Mouse (Mus musculus) layer of hippocampus, adult 11-12 months (tissue): ENCODE data around the gene Sycp2.

Experiments used
- DNase-seq: peaks from one replicate; pipeline ENCODE4 v3.0.0; 2022; ENCODE audit warnings: low spot score

Gene Sycp2

DNA sequence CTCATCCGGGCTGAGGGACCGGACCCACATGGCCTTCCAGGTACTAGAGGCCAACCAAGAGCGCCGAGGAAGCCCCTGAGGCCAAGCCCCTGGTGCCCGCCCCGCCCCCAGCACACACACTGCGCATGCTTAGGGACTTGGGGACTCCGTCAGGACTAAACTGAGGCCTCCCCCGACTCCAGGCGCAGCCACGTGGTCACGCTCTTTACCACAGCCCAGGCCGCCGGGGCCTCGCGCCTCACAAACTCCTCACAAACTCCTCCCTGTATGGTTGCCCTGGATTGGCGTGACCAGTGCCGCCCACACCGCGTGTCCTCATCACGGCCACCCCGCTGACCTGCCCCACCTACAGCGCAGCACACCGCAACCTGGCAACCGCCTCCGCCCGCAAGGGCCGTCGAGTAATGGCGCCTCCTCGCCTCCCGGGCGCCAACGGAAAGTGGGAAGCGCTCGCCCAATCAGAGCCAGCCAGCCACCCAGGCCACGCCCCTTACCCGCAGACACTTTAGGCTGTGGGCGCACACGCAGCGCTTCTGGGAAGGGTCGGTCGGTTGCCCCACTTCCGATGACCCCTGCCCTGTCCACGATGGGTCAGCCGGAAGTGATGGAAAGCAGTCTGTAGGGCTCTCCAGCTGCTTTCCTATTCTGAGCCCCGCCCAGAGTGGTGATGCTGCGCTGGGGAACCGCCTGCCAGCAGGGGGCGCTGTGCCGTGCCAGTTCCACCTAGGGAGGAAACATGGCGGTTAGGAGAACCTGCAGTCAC is at the start of gene Sycp2:
TSS of gene Sycp2 (minus strand) at position 633 of the 763 bp plus-strand sequence.
- DNase-seq = no peak

DNA sequence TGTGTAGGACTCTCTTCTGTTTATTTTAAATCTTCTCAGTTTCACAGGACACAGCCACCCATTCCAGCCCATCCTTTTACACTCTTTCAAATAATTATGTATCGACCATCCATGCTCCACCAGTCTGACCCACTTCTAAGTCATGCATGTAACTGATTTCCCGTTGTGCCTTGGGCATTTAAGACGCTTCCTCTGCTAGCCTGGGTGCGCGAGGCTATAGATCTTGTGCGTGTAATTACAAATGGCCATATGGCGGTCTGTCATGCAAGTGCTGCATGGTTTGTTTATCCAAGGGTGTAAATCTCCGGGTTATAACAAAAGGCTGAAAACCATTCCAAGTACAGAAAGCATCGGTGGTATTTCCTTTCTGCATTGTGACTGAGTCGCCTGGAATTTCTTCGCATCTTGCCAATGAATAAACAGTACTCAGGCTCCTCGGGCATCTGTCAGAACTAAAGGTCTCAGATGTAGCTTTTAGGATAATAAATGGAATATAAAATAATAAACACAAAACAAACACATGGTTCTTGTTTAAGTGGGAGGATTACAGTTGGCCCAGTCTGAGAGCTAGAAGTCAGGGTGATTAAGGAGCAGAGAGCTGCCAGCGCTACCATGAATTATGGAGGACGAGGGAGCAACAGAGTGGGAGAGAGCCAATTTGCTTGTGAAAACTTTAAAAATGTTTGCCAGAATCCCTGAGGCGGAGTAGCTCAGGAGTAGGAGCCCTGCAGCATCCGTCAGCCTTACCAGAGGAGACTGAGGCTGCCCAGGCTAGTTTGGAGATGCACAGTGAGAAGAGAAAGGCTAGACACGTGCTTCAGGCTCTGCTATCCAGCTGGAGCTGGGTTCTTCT is 47.4 kb upstream of the Sycp2 start:
- peak; percentile 5 for DNase-seq

DNA sequence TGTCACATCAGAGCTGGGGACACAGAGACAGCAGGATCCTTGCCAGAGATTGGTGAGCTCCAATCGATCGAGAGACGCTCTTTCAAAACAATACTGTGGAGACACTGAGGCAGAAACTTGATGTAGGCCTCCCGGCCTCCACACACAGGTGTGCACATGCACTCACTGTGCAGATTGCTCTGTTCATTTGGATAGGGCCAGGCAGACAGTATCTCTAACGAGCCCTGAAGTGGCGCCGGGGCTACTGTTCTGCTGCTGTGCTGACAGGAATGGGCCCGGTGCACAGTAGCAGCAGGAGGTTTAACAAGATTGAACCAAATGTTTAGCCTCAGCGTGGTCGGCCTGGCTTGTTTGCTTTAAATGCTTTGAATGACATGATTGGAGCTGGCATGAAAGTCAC is 43.5 kb upstream of the Sycp2 start:
- DNase-seq = no peak

GRCm38 (mm10) chr2:178450236-178450635 is 42.8 kb upstream of the Sycp2 start:
- no peak for DNase-seq

GRCm38 (mm10) chr2:178449386-178449785 is 41.9 kb upstream of the Sycp2 start:
- no peak for DNase-seq

DNA sequence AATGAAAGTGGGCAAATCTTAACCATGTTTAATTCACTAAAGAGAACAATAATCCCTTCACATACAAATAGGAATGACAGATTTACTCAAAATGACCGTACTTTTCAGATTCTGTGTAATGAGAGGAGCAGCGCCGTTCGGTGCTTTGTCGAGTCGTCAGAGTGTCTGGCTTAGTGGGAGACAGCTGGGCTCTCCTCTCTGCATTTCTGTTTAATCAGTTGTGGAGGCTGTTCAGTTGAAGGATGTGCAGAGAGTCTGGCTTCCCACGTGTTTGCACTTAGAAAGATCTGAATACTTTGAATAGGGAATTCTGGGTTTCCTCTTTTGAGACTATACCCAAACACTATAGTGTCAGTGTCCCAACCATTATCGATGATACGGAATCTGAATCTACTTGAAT is 29.8 kb upstream of the Sycp2 start:
- DNase-seq = peak; percentile 32

DNA sequence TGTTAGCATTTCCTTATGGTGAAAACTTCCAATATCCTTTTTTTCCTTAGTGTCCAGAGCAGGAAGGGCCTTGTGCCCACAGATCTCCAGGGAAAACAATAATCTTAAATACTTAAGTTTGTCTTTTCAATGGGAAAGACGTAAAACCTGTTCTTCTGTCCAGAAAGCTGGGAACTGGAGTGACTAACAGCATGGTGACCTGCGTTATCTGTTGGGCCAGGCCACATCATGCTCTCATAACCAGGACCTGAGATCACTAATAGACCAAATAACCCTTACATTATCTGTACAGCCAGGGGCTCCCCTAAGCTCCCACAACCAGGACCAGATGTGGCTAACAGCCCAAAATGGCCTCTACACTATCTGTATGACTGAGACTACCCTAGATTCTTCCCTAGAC is 26.4 kb upstream of the Sycp2 start:
- no peak for DNase-seq

DNA sequence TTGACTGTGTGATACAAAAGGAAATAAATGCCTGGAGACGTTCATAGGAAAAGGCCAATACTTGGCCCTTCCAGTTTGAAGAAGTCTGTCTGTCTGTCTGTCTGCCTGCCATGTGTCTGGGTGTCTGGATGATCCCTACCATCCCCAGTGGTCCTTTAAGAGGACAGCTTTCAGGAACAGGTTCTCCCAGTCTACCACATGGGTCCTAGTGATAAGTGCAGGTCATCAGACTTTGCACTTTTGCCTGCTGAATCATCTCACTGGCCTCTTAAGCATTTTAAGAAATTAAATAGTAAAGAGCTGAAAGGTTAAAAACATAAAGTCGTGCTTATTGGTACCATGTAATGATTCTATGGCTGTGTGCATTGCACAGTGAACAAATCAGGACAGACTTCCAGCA is 26.0 kb upstream of the Sycp2 start:
- DNase-seq = no peak

DNA sequence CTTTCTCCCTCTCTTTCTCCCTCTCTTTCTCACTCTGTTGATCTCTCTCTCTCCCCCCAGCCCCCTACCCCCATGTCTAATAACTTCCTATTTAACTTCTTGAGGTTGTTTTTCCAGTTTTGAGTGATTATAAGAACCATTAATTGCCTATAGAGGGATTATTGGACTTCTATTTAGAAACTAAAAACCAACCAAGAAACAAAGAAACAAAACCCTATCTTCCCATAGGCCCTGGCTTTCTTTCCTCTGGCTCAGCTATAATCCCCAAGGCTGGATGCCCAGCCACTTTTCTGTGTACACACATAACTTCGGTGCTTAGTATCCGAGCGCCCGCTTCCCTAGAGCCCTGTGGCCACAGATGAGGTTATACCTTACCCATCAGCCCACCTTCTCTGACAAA is 22.7 kb upstream of the Sycp2 start, which contains the start of gene Cdh26:
TSS of gene Cdh26 (plus strand) at position 301 of the 400 bp plus-strand sequence.
- no peak for DNase-seq

GRCm38 (mm10) chr2:178429426-178429825 is 21.9 kb upstream of the Sycp2 start:
- no peak for DNase-seq

DNA sequence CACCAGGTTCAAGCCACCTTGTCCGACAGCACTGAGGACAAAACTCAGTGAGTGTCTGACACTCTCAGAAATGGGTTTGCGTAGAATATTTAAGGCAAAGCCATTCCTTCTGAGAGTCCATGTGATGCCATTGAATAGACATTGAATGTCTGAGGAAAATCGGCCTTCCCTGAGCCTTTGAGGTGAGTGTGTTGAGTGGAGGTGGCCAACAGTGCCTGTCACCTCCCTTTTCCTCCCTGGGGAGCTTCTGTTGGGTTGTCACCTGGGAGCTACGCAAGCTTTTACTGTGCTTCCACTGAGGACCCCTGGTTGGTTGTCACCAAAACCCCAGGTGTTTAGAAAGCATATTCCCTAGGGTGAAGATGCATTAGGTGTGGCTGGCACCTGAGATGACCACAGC is 21.2 kb upstream of the Sycp2 start:
- DNase-seq = no peak

DNA sequence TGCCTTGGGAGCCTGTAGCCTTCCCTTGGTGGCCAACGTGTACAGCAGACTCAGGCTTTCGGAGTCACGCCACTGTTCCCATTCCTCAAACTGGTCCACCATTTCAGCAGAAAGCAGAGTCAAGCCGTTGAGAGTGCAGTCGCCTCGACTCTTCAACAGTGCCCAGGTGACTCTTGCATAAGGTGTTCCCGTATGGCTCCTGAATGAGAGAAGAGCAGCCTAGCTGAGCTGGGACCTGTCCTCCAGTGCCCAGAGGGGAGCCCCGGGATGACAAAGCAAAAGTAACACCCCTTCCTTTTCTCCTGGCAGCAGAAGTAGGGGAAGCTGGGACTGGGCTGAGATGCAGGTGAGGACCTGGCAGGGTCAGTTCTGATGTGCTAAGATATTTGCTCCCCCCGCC is 20.7 kb upstream of the Sycp2 start:
- no peak for DNase-seq

- DNase-seq = no peak
Observed at GRCm38 (mm10) chr2:178427181-178427580, 19.7 kb upstream of the Sycp2 start.

- DNase-seq = peak; percentile 29
Observed at GRCm38 (mm10) chr2:178426229-178426628, 18.7 kb upstream of the Sycp2 start.

- no peak for DNase-seq
Observed at GRCm38 (mm10) chr2:178423223-178423622, 15.7 kb upstream of the Sycp2 start.

- no peak for DNase-seq
Observed at GRCm38 (mm10) chr2:178422186-178422585, 14.7 kb upstream of the Sycp2 start.

DNA sequence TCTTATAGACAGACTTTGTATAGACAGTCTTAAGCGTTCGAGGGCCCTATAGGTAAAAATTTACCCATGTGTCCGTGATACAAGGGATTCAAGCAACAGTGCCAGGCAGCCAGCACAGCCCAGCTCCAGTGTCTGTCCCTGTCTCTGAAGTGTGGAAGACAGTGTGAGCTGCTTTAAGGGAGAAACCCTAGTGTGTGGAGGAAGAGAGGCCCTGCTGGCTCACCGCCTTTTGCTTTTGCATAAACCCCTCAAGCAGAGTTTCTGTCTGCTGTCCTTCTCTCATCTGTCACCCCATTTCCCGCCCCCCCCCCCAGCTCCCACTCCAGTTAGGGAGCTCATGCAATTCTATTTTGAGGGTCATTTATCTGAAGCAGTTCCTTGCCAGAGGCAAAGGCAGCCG is 14.1 kb upstream of the Sycp2 start:
- DNase-seq = no peak

DNA sequence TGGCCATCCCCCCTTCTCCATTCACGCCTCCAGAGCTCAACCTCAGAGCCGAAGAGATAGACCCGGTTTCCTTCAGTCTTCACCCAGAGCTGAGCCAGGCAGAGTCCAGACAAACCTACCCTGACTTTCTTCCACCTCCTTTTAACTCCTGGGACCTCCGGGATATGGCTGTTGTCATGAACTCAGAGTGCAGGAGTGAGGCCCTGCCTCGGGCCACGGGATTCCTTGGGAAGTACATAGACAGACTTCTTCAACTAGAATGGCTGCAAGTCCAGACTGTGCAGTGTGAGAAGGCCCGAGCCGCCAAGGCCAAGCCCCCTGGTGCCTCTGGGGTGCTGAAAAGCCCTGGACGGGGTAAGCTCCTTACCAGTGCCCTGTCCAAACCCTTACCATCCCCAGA is 13.1 kb upstream of the Sycp2 start:
- DNase-seq = peak; percentile 3

DNA sequence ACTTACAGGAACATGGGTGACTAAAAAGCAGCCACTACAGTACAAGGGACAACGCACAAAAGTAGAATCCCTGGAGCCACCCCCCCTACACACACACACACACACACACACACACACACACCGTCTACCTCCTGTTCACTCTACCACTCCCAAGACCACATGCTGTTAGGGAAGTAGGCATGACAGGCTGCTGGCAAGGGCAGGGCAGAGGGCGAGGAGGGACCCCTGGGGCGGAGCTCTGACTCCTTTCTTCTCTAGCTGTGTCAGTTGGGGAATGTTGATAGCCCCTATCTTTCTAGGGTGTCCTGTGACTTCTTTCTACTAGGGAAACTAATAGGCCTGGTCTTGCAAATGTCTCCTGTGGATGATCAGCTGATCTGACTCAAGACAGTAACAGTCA is 9.5 kb upstream of the Sycp2 start:
- peak; percentile 7 for DNase-seq

- DNase-seq = peak; percentile 39
Observed at GRCm38 (mm10) chr2:178416427-178416826, 8.9 kb upstream of the Sycp2 start.

DNA sequence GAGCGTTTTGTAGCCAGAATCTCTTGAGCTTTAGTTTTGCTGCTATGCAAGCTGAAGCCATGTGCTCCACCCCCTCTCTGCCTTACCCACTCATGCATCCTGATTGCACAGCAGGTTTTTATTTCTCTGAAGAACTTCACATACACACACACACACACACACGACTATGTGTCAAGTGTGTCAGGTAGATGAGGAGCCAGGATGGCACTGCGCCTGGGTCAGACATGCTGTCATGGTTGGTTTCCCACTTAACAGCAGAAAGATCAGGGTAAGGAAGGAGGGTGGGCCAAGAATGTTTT is 7.6 kb upstream of the Sycp2 start:
- no peak for DNase-seq

DNA sequence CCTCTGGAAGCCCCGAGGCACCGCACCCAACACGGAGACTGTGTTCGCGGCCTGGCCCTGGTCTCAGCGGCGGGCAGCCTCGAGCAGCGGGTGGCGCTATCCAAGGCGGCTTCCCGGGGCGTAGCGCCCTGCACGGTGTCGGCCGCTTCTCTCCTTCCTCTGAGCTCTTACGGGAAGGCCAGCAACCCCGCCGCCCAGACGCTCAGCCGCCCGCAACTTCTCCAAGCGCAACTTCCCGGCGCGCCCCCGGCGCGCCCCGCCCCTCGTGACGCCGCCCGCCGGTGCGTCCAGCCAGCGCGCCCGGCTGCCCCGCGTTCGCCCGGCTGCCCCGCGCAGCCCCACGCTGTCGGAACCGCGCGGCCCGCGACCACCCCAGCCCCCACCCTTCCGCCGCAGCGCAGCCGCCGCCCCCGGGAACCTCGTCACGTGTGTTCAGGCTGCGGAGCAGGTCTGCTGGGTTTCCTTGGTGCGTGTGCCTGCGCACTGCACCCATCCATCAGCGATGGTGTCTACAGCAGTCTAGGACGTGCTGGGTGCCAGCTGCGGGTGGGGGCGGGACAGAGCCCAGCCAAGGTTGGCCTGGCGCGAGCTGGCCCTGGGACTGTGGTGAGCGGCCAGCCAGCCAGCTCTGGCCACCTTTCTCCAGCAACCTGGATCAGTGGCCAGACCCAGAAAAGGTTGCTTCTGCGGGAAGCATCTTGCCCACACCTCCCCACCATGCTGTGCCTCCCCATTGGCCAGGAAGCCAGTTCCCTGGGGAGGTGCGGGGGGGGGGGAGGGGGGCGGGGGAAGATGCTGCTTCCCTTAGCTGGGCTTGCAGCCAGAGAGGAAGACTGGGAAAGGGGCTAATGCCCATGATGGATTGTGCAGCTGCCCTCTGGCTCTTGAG is 7.0 kb upstream of the Sycp2 start, which contains the start of the genes Ppp1r3d and Fam217b:
TSS of gene Ppp1r3d (minus strand) at position 212 of the 889 bp plus-strand sequence.
TSS of gene Fam217b (plus strand) at position 264 of the 889 bp plus-strand sequence.
- DNase-seq = peak; percentile 58
